8 mouse cellular contexts compared by ENCODE assay signal in the genomic region with DNA sequence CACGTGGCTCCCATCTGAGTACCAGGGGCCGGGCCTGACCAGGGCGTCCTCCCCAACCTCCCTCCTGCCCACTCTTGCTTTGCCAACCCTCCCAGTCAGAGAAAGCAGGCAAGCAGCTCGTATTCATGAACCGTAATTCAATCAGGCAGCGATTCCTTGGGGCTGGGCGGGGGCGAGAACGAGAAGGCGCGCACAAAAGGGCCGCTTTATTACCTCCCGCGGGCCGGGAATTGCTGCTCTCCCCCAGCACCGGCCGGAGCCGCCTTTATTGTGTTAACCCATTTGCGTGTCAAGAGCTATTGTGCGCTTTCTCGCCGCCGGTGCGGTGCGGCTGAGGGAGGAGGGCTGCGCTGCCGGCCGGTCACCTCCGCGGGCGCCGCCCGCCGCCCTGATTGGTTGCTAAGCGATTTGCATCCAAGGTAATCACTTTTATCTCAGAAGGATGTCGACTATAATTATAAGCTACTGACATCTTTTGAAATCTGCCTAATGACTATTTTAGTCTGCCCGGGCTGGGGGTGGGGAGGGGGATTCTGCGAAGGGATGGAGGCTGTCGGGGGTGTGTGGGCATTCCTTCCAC. TPM values are rescaled to one million over a fixed set of nuclear protein-coding genes. Genes with fewer than 3 reads are reported as not detected.
DNase-seq lines count a peak whose midpoint lies in the region; ATAC-seq and TF ChIP-seq lines count a peak whose summit lies in the region.

No protein-coding gene starts in this region.

- H3K4me1 ChIP-seq in kidney, adult 2 months (ENCODE audit: control insufficient read depth, insufficient read depth, low read length), result peaks cover 10% of the 10 kb centered on the region; the same call in 1 of the 2 replicates
- peaks cover 20% of the 10 kb centered on the region for H3K4me1 ChIP-seq in brown adipose tissue, adult 24 weeks (ENCODE audit: control insufficient read depth, insufficient read depth, insufficient read length, low read length)
- H3K4me1 ChIP-seq in hindbrain, embryonic 14.5 days (replicated peaks; ENCODE audit: control insufficient read depth, insufficient read depth, low read length), result peaks cover 77% of the 10 kb centered on the region
- peaks cover 80% of the 10 kb centered on the region for H3K4me1 ChIP-seq in midbrain, embryonic 14.5 days (ENCODE audit: control insufficient read depth, insufficient read depth, low read length)

- 19% methylated on average over 39 of the region's 39 CpGs for WGBS in kidney, adult 2 months
- WGBS in hindbrain, embryonic 14.5 days, result under 1% methylated on average over 39 of the region's 39 CpGs
- under 1% methylated on average over 39 of the region's 39 CpGs for WGBS in midbrain, embryonic 14.5 days

- no peaks in the 10 kb centered on the region for H3K9me3 ChIP-seq in hindbrain, embryonic 14.5 days (ENCODE audit: control insufficient read depth, low read length)
- no peaks in the 10 kb centered on the region for H3K9me3 ChIP-seq in midbrain, embryonic 14.5 days (ENCODE audit: control insufficient read depth, low read length)

- peak overlapping the region; percentile 76 for H3K9ac ChIP-seq in hindbrain, embryonic 14.5 days
- peak overlapping the region; percentile 60 for H3K9ac ChIP-seq in midbrain, embryonic 14.5 days (replicated peaks; ENCODE audit: low read length)

- H3K4me3 ChIP-seq in kidney, adult 2 months (ENCODE audit: insufficient read depth, low read depth, low read length), result no peak overlapping the region
- H3K4me3 ChIP-seq in brown adipose tissue, adult 24 weeks (ENCODE audit: insufficient read depth, low read depth, low read length), result peak overlapping the region; percentile 21
- H3K4me3 ChIP-seq in hindbrain, embryonic 14.5 days (replicated peaks; ENCODE audit: low read length), result peak overlapping the region; percentile 47
- peak overlapping the region; percentile 48 for H3K4me3 ChIP-seq in midbrain, embryonic 14.5 days (replicated peaks; ENCODE audit: low read depth, low read length)

- no peaks in the 10 kb centered on the region for H3K27me3 ChIP-seq in kidney, adult 2 months (replicated peaks; ENCODE audit: control insufficient read depth, insufficient read depth, low read length)
- no peaks in the 10 kb centered on the region for H3K27me3 ChIP-seq in hindbrain, embryonic 14.5 days (ENCODE audit: control insufficient read depth, insufficient read depth, low read length)
- H3K27me3 ChIP-seq in midbrain, embryonic 14.5 days (ENCODE audit: control insufficient read depth, insufficient read depth, low read length), result no peaks in the 10 kb centered on the region; the same call in 1 of the 2 replicates

- peak; percentile 43 for DNase-seq in kidney, adult 11 months
- no peak for DNase-seq in kidney, adult 2 months
- DNase-seq in hindbrain, embryonic 14.5 days (ENCODE audit: low spot score), result peak; percentile 62
- DNase-seq in midbrain, embryonic 14.5 days, result peak; percentile 87
- no peak for DNase-seq in urinary bladder, postnatal 36 days (ENCODE audit: low spot score in 2 of 2)
- no peak for DNase-seq in spleen, postnatal 14 days (ENCODE audit: low spot score in 2 of 2)
- no peak for DNase-seq in ovary, adult 18-20 months (ENCODE audit: low spot score)

- H3K27ac ChIP-seq in kidney, adult 2 months (ENCODE audit: insufficient read depth, low read depth, low read length), result no peak overlapping the region
- no peak overlapping the region for H3K27ac ChIP-seq in brown adipose tissue, adult 24 weeks (replicated peaks; ENCODE audit: low read depth, low read length)
- H3K27ac ChIP-seq in hindbrain, embryonic 14.5 days, result peak overlapping the region; percentile 88
- H3K27ac ChIP-seq in midbrain, embryonic 14.5 days (replicated peaks; ENCODE audit: low read depth, low read length), result peak overlapping the region; percentile 91

- peak; percentile 9; the same call in 1 of the 2 replicates for ATAC-seq in hindbrain, embryonic 14.5 days (ENCODE audit: low FRiP score)
- peak; percentile 41; the same call in 1 of the 2 replicates for ATAC-seq in midbrain, embryonic 14.5 days (ENCODE audit: low FRiP score, low TSS enrichment)

- TF ChIP-seq POLR2A in kidney, adult 2 months (IDR thresholded peaks at IDR 0.05; ENCODE audit: low read depth, low read length), result no peak

- peak overlapping the region; percentile 89 for H3K4me2 ChIP-seq in hindbrain, embryonic 14.5 days (replicated peaks)
- peak overlapping the region; percentile 89 for H3K4me2 ChIP-seq in midbrain, embryonic 14.5 days (ENCODE audit: low read length)

- TF ChIP-seq CTCF in kidney, adult 2 months (conservative IDR thresholded peaks at IDR 0.05; ENCODE audit: insufficient read depth, insufficient read length, low read depth, low read length), result no peak

- no peaks in the 10 kb centered on the region for H3K36me3 ChIP-seq in kidney, adult 2 months (ENCODE audit: control insufficient read depth, insufficient read depth, low read length)
- H3K36me3 ChIP-seq in hindbrain, embryonic 14.5 days (replicated peaks; ENCODE audit: control insufficient read depth, insufficient read depth), result no peaks in the 10 kb centered on the region
- no peaks in the 10 kb centered on the region for H3K36me3 ChIP-seq in midbrain, embryonic 14.5 days (ENCODE audit: control insufficient read depth, insufficient read depth, low read length)

RNA-seq across cellular contexts. Expression of a gene that starts 3.7 kb away (rescaled TPM):
- 4.9 and 5.5 TPM in 2 replicates for polyA plus RNA-seq in kidney, adult 2 months (2012; rRNA removed)
- polyA plus RNA-seq in brown adipose tissue, adult 24 weeks (2012; ENCODE audit: insufficient read depth, insufficient read length, missing spikeins), result 1.8 and 2.7 TPM in 2 replicates
- polyA plus RNA-seq in hindbrain, embryonic 14.5 days (2014; fragmentation: Nextera tagmentation; extraction: Ambion mirVana), result 6.6 and 6.7 TPM in 2 replicates
- polyA plus RNA-seq in midbrain, embryonic 14.5 days (2014; fragmentation: Nextera tagmentation; extraction: Ambion mirVana), result 5.7 and 7.0 TPM in 2 replicates

Comparison
In these comparisons a context has a peak if more than half of its experiments do, and no peak if none do; other contexts are left out.
1. DNase-seq: peak in kidney, adult 11 months (single experiment), hindbrain, embryonic 14.5 days (single experiment) and midbrain, embryonic 14.5 days (single experiment); none in kidney, adult 2 months (single experiment), urinary bladder, postnatal 36 days (0 of 2), spleen, postnatal 14 days (0 of 2) and ovary, adult 18-20 months (single experiment).
2. H3K27ac ChIP-seq: peak in hindbrain, embryonic 14.5 days (single experiment) and midbrain, embryonic 14.5 days (single experiment); none in kidney, adult 2 months (single experiment) and brown adipose tissue, adult 24 weeks (single experiment).